Mouse (Mus musculus) B cell, adult (primary cell): ENCODE data around the gene Rtl3. TPM values are rescaled to one million over a fixed set of nuclear protein-coding genes. Genes with fewer than 3 reads are reported as not detected.

Source experiments
- total RNA-seq: library from RNA; stranded (reverse); gene quantifications from 4 replicates; pipeline ENCODE4 v1.2.4, GENCODE M21; 2023; ENCODE audit not compliant: inconsistent age

Gene Rtl3
- total RNA-seq: not detected in 4 replicates

DNA sequence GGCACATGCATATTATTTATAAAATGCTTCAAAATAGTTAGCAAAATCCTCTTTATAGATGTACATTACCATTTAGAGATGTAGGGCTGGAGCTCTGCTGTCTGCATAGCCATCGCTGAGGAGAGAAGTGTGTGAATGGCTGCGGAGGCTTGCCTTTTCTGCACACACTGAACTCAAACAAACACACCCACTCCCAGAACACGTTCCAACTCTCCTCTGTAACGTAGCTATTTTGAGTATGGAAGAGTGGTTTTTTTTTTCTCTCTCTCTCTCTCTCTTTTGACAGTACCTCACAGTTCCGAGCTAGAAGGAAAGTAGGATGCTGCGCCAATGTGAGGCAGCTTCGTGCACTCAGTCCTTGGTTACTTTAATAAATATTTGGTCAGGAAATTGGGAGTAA is at the start of gene Rtl3:
TSS of gene Rtl3 (minus strand) at position 236 of the 400 bp plus-strand sequence.

Other genes starting within 250 kb of the Rtl3 start
- 0.15 to 0.29 TPM (median 0.16 TPM) in 4 replicates for gene Cysltr1, start 237.0 kb downstream of the Rtl3 start, total RNA-seq
- gene Lpar4, start 80.0 kb upstream of the Rtl3 start, total RNA-seq: not detected in 4 replicates
- gene P2ry10, start 247.8 kb upstream of the Rtl3 start, total RNA-seq: 237 to 268 TPM (median 261 TPM) in 4 replicates